9 mouse cellular contexts compared by ENCODE assay signal in genomic region chr2:181334023-181334422, GRCm38 (mm10). TPM values are rescaled to one million over a fixed set of nuclear protein-coding genes. Genes with fewer than 3 reads are reported as not detected.
DNase-seq lines count a peak whose midpoint lies in the region; ATAC-seq lines count a peak whose summit lies in the region.
"Had no signal": no experiment of that assay in that cellular context is flagged by ENCODE, and none has a peak within 500 bp of the region (broad histone marks: within the 10 kb centered on the region; RNA-seq: fewer than 3 reads in every experiment).

No protein-coding gene starts in this region.

- no peaks in the 10 kb centered on the region for H3K9me3 ChIP-seq in liver, embryonic 13.5 days (replicated peaks)
- H3K9me3 ChIP-seq: hindbrain, embryonic 15.5 days had no signal

- no peak overlapping the region for H3K4me2 ChIP-seq in liver, embryonic 13.5 days
- H3K4me2 ChIP-seq: hindbrain, embryonic 15.5 days had no signal

- H3K4me3 ChIP-seq in liver, embryonic 13.5 days (replicated peaks) = no peak overlapping the region
- H3K4me3 ChIP-seq: hindbrain, embryonic 15.5 days had no signal

- 54% methylated on average over 3 of the region's 3 CpGs for whole genome bisulfite sequencing in liver, embryonic 13.5 days (ENCODE audit: insufficient replicate concordance)

- H3K27ac ChIP-seq in liver, embryonic 13.5 days = no peak overlapping the region
- H3K27ac ChIP-seq: hindbrain, embryonic 15.5 days had no signal

- ATAC-seq in CD4-positive, CD25-positive, alpha-beta regulatory T cell, adult 4 months = peak; percentile 96
- ATAC-seq in activated CD4-positive, CD25-positive, alpha-beta regulatory T cell, adult 4 months = peak; percentile 91
- ATAC-seq in liver, embryonic 13.5 days (ENCODE audit: low read depth) = peak; percentile 70

- H3K27me3 ChIP-seq in liver, embryonic 13.5 days = no peaks in the 10 kb centered on the region
- H3K27me3 ChIP-seq: hindbrain, embryonic 15.5 days had no signal

- no peak overlapping the region for H3K9ac ChIP-seq in liver, embryonic 13.5 days
- H3K9ac ChIP-seq: hindbrain, embryonic 15.5 days had no signal

- DNase-seq in embryo, embryonic 10 days (ENCODE audit: low spot score) = peak; percentile 70
- DNase-seq in gastrocnemius, postnatal 14 days = peak; percentile 51
- DNase-seq in kidney, postnatal 14 days = peak; percentile 78
- peak; percentile 35 for DNase-seq in liver, embryonic 13.5 days
- DNase-seq in ovary, postnatal 36 days (ENCODE audit: low spot score) = peak; percentile 46
- DNase-seq in thymus, postnatal 4 days = peak; percentile 83

- H3K36me3 ChIP-seq in liver, embryonic 13.5 days = peaks cover 82% of the 10 kb centered on the region

- no peaks in the 10 kb centered on the region for H3K4me1 ChIP-seq in liver, embryonic 13.5 days (replicated peaks)
- H3K4me1 ChIP-seq: hindbrain, embryonic 15.5 days had no signal

- intact Hi-C loops in gastrocnemius, postnatal 14 days (cut with DNase I; ENCODE audit: low total_unique reads) = loop anchor here (5.0 kb wide), 1 partner anchor 152 kb away; no protein-coding TSS in a partner anchor

RNA-seq across cellular contexts. Expression of gene Rtel1, which starts 14.5 kb away (rescaled TPM):
- polyA plus RNA-seq in CD4-positive, CD25-positive, alpha-beta regulatory T cell, adult 4 months (2017; shearing (Covaris generic)) = 10 to 100 TPM; 42.4 to 44.3 TPM
- polyA plus RNA-seq in activated CD4-positive, CD25-positive, alpha-beta regulatory T cell, adult 4 months (2017; shearing (Covaris generic)) = 10 to 100 TPM; 22.9 to 25.4 TPM
- 10 to 100 TPM; 14.2 to 15.5 TPM for total RNA-seq in gastrocnemius, postnatal 14 days (2021)
- polyA plus RNA-seq in liver, embryonic 13.5 days (2015; fragmentation: Nextera tagmentation; extraction: Ambion mirVana) = 24.5 and 26.2 TPM in 2 replicates

RNA-seq across cellular contexts. Expression of gene Stmn3, which starts 19.7 kb away (rescaled TPM):
- polyA plus RNA-seq in CD4-positive, CD25-positive, alpha-beta regulatory T cell, adult 4 months (2017; shearing (Covaris generic)) = not detected
- under 1 TPM in 1 of 2 experiments, not detected in 1; 0.40 TPM for polyA plus RNA-seq in activated CD4-positive, CD25-positive, alpha-beta regulatory T cell, adult 4 months (2017; shearing (Covaris generic))
- under 1 TPM in 1 of 2 experiments, not detected in 1; 0.27 TPM for total RNA-seq in gastrocnemius, postnatal 14 days (2021)
- 0.60 and 0.91 TPM in 2 replicates for polyA plus RNA-seq in liver, embryonic 13.5 days (2015; fragmentation: Nextera tagmentation; extraction: Ambion mirVana)

RNA-seq across cellular contexts. Expression of gene Zgpat, which starts 30.7 kb away (rescaled TPM):
- polyA plus RNA-seq in CD4-positive, CD25-positive, alpha-beta regulatory T cell, adult 4 months (2017; shearing (Covaris generic)) = 10 to 100 TPM; 16.4 to 23.4 TPM
- 10 to 100 TPM; 22.2 to 22.8 TPM for polyA plus RNA-seq in activated CD4-positive, CD25-positive, alpha-beta regulatory T cell, adult 4 months (2017; shearing (Covaris generic))
- total RNA-seq in gastrocnemius, postnatal 14 days (2021) = 10 to 100 TPM; 12.5 to 14.3 TPM
- 12.3 and 13.8 TPM in 2 replicates for polyA plus RNA-seq in liver, embryonic 13.5 days (2015; fragmentation: Nextera tagmentation; extraction: Ambion mirVana)

RNA-seq across cellular contexts. Expression of gene Arfrp1, which starts 31.2 kb away (rescaled TPM):
- polyA plus RNA-seq in CD4-positive, CD25-positive, alpha-beta regulatory T cell, adult 4 months (2017; shearing (Covaris generic)) = 10 to 100 TPM; 67.6 to 76.2 TPM
- 10 to 100 TPM; 52.2 to 60.8 TPM for polyA plus RNA-seq in activated CD4-positive, CD25-positive, alpha-beta regulatory T cell, adult 4 months (2017; shearing (Covaris generic))
- total RNA-seq in gastrocnemius, postnatal 14 days (2021) = 10 to 100 TPM; 21.0 to 21.8 TPM
- 26.6 and 27.8 TPM in 2 replicates for polyA plus RNA-seq in liver, embryonic 13.5 days (2015; fragmentation: Nextera tagmentation; extraction: Ambion mirVana)

RNA-seq across cellular contexts. Expression of gene Lime1, which starts 45.9 kb away (rescaled TPM):
- 100 to 1,000 TPM; 302 to 371 TPM for polyA plus RNA-seq in CD4-positive, CD25-positive, alpha-beta regulatory T cell, adult 4 months (2017; shearing (Covaris generic))
- polyA plus RNA-seq in activated CD4-positive, CD25-positive, alpha-beta regulatory T cell, adult 4 months (2017; shearing (Covaris generic)) = 100 to 1,000 TPM; 369 to 440 TPM
- 1 to 10 TPM; 4.4 to 4.6 TPM for total RNA-seq in gastrocnemius, postnatal 14 days (2021)
- 5.1 and 6.0 TPM in 2 replicates for polyA plus RNA-seq in liver, embryonic 13.5 days (2015; fragmentation: Nextera tagmentation; extraction: Ambion mirVana)
